Mouse (Mus musculus): Measurements from ENCODE around the gene Ccl2.

Gene Ccl2

GRCm38 (mm10) chr11:82035857-82036256, 486 bp downstream of the Ccl2 start:
- no peak for DNase-seq (ENCODE audit: low spot score)

GRCm38 (mm10) chr11:82038535-82038934, 3.2 kb downstream of the Ccl2 start, which contains the start of gene Gm17268:
TSS of gene Gm17268 (minus strand) at chr11:82038562.
- no peak for DNase-seq (ENCODE audit: low spot score)

GRCm38 (mm10) chr11:82039132-82039660, 3.8 kb downstream of the Ccl2 start:
- no peak for DNase-seq (ENCODE audit: low spot score)

- DNase-seq (ENCODE audit: low spot score), result no peak
Measured at GRCm38 (mm10) chr11:82041671-82042080, 6.3 kb downstream of the Ccl2 start.

DNA sequence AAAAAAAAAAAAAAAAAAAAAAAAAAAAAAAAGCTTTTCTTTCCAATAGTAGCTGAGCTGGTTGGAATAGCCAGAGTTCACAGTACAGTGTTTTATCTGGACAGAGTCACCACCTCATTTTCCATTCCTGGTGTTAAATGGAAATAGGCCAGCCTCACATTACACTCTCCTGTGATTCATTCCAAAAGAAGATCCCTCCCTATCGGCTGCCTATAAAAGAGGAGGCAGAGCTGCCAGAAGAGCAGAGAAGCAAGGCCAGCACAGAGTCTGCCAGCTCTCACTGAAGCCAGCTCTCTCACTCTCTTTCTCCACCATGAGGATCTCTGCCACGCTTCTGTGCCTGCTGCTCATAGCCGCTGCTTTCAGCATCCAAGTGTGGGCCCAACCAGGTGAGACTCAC, 10.1 kb downstream of the Ccl2 start, which contains the start of gene Ccl7:
Gene Ccl7 (plus strand): TSS at position 242 of the 400 bp plus-strand sequence.
- DNase-seq (ENCODE audit: low spot score), result no peak

- peak; percentile 78 for DNase-seq (ENCODE audit: low spot score)
Measured at GRCm38 (mm10) chr11:82047746-82048415, 12.5 kb downstream of the Ccl2 start.

DNA sequence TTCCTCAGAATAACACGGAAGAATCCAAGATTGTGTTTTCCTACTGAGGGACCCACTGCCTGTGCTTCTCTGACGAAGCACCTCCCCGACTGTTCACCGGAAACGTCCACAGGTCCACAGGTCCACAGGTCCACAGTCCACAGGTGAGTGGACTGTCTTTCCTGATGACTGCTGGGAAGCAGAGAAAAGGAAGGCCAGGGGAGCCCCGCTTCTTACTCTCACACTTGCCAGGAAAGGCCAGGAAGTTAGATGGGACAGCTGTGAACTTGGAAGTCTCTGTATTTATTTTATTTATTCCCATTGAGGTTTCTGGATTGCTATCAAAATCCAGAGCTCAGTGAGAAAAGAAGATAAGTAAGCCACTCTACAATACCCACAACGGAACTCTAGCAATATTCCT, 18.5 kb downstream of the Ccl2 start:
- no peak for DNase-seq (ENCODE audit: low spot score)

GRCm38 (mm10) chr11:82057646-82058045, 22.3 kb downstream of the Ccl2 start, which contains the start of gene Ccl11:
TSS of gene Ccl11 (plus strand) at chr11:82057823.
- DNase-seq (ENCODE audit: low spot score), result no peak

GRCm38 (mm10) chr11:82062226-82062625, 26.9 kb downstream of the Ccl2 start:
- DNase-seq (ENCODE audit: low spot score), result no peak

DNA sequence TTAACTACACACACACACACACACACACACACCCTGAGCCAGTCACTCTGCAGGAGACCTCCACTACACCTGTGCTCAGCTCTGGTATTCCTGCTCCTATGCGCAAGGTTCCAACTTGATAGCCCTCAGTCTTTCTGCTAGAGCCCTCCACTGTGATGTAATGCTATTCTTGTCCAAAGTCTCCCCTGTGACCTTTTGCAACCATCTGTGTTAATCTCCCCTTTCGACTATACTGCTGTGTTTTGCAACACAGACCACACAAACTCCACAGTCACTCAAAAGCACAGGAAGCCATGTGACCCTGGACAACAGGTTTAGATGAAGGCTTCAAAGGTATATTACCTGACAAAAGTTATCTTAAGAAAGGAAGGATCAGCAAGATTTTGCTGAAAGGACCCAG, 28.1 kb downstream of the Ccl2 start:
- no peak for DNase-seq (ENCODE audit: low spot score)

DNA sequence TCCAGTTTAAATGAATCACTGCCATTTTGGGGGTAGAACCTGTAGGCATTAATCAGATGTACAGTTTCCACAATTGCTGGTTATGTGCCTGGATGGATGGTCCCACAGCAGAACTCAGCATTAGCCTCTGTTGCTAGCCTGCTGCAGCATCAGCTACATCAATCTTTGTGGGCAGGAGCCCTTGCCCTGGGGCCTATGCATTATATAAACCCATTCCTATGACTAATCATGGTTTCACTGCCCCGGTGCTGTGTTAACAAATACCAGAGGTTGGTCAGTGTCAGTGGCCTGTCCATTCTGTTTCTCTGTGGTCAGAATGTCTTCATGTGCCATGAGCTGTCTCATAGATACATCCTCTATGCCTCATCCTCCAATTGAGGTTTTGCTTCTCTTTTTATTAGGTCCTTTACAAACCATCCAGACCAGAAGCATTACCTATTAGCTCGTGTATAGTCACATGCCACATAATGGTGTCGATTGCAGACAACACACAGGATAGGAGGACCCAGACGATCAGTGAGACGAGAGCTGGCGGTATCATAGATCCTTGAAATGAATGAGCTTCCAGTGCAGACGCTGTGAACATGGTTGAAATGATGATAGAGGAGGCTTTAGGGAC, 31.7 kb downstream of the Ccl2 start:
- DNase-seq (ENCODE audit: low spot score), result no peak

DNA sequence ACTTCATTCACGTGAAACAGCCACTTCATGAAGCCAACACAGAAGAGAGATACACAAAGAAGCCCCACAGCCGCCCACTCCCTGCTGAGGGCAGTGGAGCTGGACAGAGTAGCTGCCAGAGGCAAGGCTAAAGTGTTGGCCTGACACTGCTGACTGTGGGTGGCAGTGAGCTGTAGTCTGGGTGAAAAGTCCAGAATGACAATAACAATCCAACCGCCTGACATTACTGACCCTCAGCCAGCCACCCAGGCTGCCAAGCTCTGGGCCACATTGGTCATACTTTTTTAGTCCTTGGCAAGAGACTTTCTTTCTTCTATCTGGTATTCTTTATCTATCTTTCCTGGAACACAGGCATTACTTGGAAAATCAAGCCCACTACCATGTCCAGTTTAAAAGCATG, 35.7 kb downstream of the Ccl2 start:
- DNase-seq (ENCODE audit: low spot score), result no peak

- DNase-seq (ENCODE audit: low spot score), result no peak
Measured at GRCm38 (mm10) chr11:82072374-82072773, 37.0 kb downstream of the Ccl2 start.

DNA sequence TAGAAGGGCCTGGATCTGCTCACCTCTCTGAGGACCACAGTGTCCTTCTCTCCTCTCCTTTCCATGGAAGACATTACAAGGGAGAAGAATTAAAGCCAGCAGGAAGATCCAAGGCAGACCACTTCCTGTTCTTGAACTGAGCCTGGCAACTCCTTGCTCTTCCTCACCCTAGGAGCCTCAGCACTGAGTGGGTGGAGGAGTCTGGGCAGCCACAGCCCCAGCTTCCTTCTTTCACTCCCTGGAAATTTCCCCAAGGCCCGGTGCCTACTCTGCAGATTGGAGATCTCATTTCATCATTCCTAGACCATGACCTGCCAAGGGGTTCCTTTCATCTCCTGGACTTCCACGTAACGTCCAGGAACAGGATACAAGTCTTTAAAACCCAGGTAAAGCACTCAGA, 37.6 kb downstream of the Ccl2 start:
- DNase-seq (ENCODE audit: low spot score), result no peak

- DNase-seq (ENCODE audit: low spot score), result no peak
Measured at GRCm38 (mm10) chr11:82073686-82074085, 38.3 kb downstream of the Ccl2 start.

GRCm38 (mm10) chr11:82077031-82077430, 41.7 kb downstream of the Ccl2 start:
- DNase-seq (ENCODE audit: low spot score), result no peak

GRCm38 (mm10) chr11:82078136-82078730, 42.9 kb downstream of the Ccl2 start:
- no peak for DNase-seq (ENCODE audit: low spot score)

- DNase-seq (ENCODE audit: low spot score), result no peak
Measured at GRCm38 (mm10) chr11:82080865-82081264, 45.5 kb downstream of the Ccl2 start.

- no peak for DNase-seq (ENCODE audit: low spot score)
Measured at GRCm38 (mm10) chr11:82084360-82084759, 49.0 kb downstream of the Ccl2 start.
